Mouse (Mus musculus): ENCODE results near the gene Suz12. TPM values are rescaled to one million over a fixed set of nuclear protein-coding genes. Genes with fewer than 3 reads are reported as not detected.

The Suz12 gene
- polyA plus RNA-seq, 1 experiment from 2014 or later = 13.7 TPM

- no peaks in the 10 kb centered on the region for H3K27me3 ChIP-seq (ENCODE audit: insufficient read depth, low read length)
- H3K4me3 ChIP-seq (ENCODE audit: low read length) = no peak overlapping the region
- 0 out of 2 replicates have a peak, but pooled peaks cover 4% of the 10 kb centered on the region for H3K36me3 ChIP-seq (ENCODE audit: insufficient read depth, low read length)
- WGBS = 67% methylated on average over 5 of the region's 5 CpGs
- ATAC-seq (ENCODE audit: low FRiP score, low TSS enrichment) = no peak
- no peaks in the 10 kb centered on the region for H3K9me3 ChIP-seq (ENCODE audit: low read length)
- H3K9ac ChIP-seq (replicated peaks; ENCODE audit: low read length) = no peak overlapping the region
- H3K27ac ChIP-seq (ENCODE audit: low read length) = 0 out of 2 replicates have a peak overlapping the region, but pooled peaks have one; percentile 63
- H3K4me1 ChIP-seq (ENCODE audit: insufficient read depth, low read length) = 0 out of 2 replicates have a peak, but pooled peaks cover 3% of the 10 kb centered on the region
- no peak overlapping the region for H3K4me2 ChIP-seq (replicated peaks; ENCODE audit: low read depth, low read length)
These were observed 74.7 kb downstream of the Suz12 start for GRCm38 (mm10) chr11:80067558-80067957.

- Histone ChIP-seq H3K27me3 (ENCODE audit: insufficient read depth, low read length) (no peaks in the 10 kb centered on the region), H3K9ac (replicated peaks; ENCODE audit: low read length) (no peak overlapping the region), H3K4me1 (ENCODE audit: insufficient read depth, low read length) (0 out of 2 replicates have a peak, but pooled peaks cover 3% of the 10 kb centered on the region), H3K36me3 (ENCODE audit: insufficient read depth, low read length) (no peaks in the 10 kb centered on the region), H3K4me3 (ENCODE audit: low read length) (no peak overlapping the region), H3K4me2 (replicated peaks; ENCODE audit: low read depth, low read length) (no peak overlapping the region), H3K27ac (ENCODE audit: low read length) (no peak overlapping the region), H3K9me3 (ENCODE audit: low read length) (no peaks in the 10 kb centered on the region)
- WGBS = 81% methylated on average over 3 of the region's 3 CpGs
- ATAC-seq (ENCODE audit: low FRiP score, low TSS enrichment) = no peak
These were observed 76.9 kb downstream of the Suz12 start for GRCm38 (mm10) chr11:80069815-80070214.

GRCm38 (mm10) chr11:80071039-80071438 is 78.1 kb downstream of the Suz12 start:
- H3K27me3 ChIP-seq (ENCODE audit: insufficient read depth, low read length) = no peaks in the 10 kb centered on the region
- H3K4me3 ChIP-seq (ENCODE audit: low read length) = no peak overlapping the region
- no peak for ATAC-seq (ENCODE audit: low FRiP score, low TSS enrichment)
- no peak overlapping the region for H3K9ac ChIP-seq (replicated peaks; ENCODE audit: low read length)
- no peak overlapping the region for H3K4me2 ChIP-seq (replicated peaks; ENCODE audit: low read depth, low read length)
- WGBS = 93% methylated on average over 2 of the region's 2 CpGs
- H3K4me1 ChIP-seq (ENCODE audit: insufficient read depth, low read length) = 0 out of 2 replicates have a peak, but pooled peaks cover 3% of the 10 kb centered on the region
- no peaks in the 10 kb centered on the region for H3K9me3 ChIP-seq (ENCODE audit: low read length)
- no peak overlapping the region for H3K27ac ChIP-seq (ENCODE audit: low read length)
- no peaks in the 10 kb centered on the region for H3K36me3 ChIP-seq (ENCODE audit: insufficient read depth, low read length)

GRCm38 (mm10) chr11:80072365-80072764 is 79.5 kb downstream of the Suz12 start:
- H3K4me3 ChIP-seq (ENCODE audit: low read length) = no peak overlapping the region
- no peaks in the 10 kb centered on the region for H3K36me3 ChIP-seq (ENCODE audit: insufficient read depth, low read length)
- no peak overlapping the region for H3K27ac ChIP-seq (ENCODE audit: low read length)
- no peaks in the 10 kb centered on the region for H3K9me3 ChIP-seq (ENCODE audit: low read length)
- H3K9ac ChIP-seq (replicated peaks; ENCODE audit: low read length) = no peak overlapping the region
- H3K27me3 ChIP-seq (ENCODE audit: insufficient read depth, low read length) = no peaks in the 10 kb centered on the region
- H3K4me1 ChIP-seq (ENCODE audit: insufficient read depth, low read length) = 0 out of 2 replicates have a peak, but pooled peaks cover 1% of the 10 kb centered on the region
- 82% methylated on average over 3 of the region's 3 CpGs for WGBS
- H3K4me2 ChIP-seq (replicated peaks; ENCODE audit: low read depth, low read length) = no peak overlapping the region
- ATAC-seq (ENCODE audit: low FRiP score, low TSS enrichment) = no peak

GRCm38 (mm10) chr11:80075608-80076277 is 82.8 kb downstream of the Suz12 start:
- H3K9ac ChIP-seq (replicated peaks; ENCODE audit: low read length) = no peak overlapping the region
- no peak for ATAC-seq (ENCODE audit: low FRiP score, low TSS enrichment)
- H3K9me3 ChIP-seq (ENCODE audit: low read length) = no peaks in the 10 kb centered on the region
- H3K27ac ChIP-seq (ENCODE audit: low read length) = no peak overlapping the region
- H3K4me2 ChIP-seq (replicated peaks; ENCODE audit: low read depth, low read length) = no peak overlapping the region
- no peaks in the 10 kb centered on the region for H3K36me3 ChIP-seq (ENCODE audit: insufficient read depth, low read length)
- H3K27me3 ChIP-seq (ENCODE audit: insufficient read depth, low read length) = no peaks in the 10 kb centered on the region
- no peak overlapping the region for H3K4me3 ChIP-seq (ENCODE audit: low read length)
- H3K4me1 ChIP-seq (ENCODE audit: insufficient read depth, low read length) = peaks cover 6% of the 10 kb centered on the region
- WGBS = 97% methylated on average over 5 of the region's 5 CpGs

- no peak overlapping the region for H3K4me3 ChIP-seq (ENCODE audit: low read length)
- no peak overlapping the region for H3K27ac ChIP-seq (ENCODE audit: low read length)
- no peaks in the 10 kb centered on the region for H3K36me3 ChIP-seq (ENCODE audit: insufficient read depth, low read length)
- H3K9ac ChIP-seq (replicated peaks; ENCODE audit: low read length) = no peak overlapping the region
- 55% methylated on average over 14 of the region's 14 CpGs for WGBS
- H3K4me2 ChIP-seq (replicated peaks; ENCODE audit: low read depth, low read length) = no peak overlapping the region
- peaks cover 14% of the 10 kb centered on the region for H3K4me1 ChIP-seq (ENCODE audit: insufficient read depth, low read length)
- ATAC-seq (ENCODE audit: low FRiP score, low TSS enrichment) = no peak
- no peaks in the 10 kb centered on the region for H3K27me3 ChIP-seq (ENCODE audit: insufficient read depth, low read length)
- H3K9me3 ChIP-seq (ENCODE audit: low read length) = no peaks in the 10 kb centered on the region
These were observed 85.1 kb downstream of the Suz12 start for GRCm38 (mm10) chr11:80077784-80078545.

GRCm38 (mm10) chr11:80078831-80079230 is 85.9 kb downstream of the Suz12 start:
- Histone ChIP-seq H3K9me3 (ENCODE audit: low read length) (no peaks in the 10 kb centered on the region), H3K4me1 (ENCODE audit: insufficient read depth, low read length) (peaks cover 14% of the 10 kb centered on the region), H3K9ac (replicated peaks; ENCODE audit: low read length) (no peak overlapping the region), H3K27ac (ENCODE audit: low read length) (no peak overlapping the region), H3K27me3 (ENCODE audit: insufficient read depth, low read length) (no peaks in the 10 kb centered on the region), H3K4me3 (ENCODE audit: low read length) (no peak overlapping the region), H3K36me3 (ENCODE audit: insufficient read depth, low read length) (no peaks in the 10 kb centered on the region), H3K4me2 (replicated peaks; ENCODE audit: low read depth, low read length) (no peak overlapping the region)
- no peak for ATAC-seq (ENCODE audit: low FRiP score, low TSS enrichment)
- 21% methylated on average over 1 of the region's 1 CpGs for WGBS

GRCm38 (mm10) chr11:80079751-80080150 is 86.8 kb downstream of the Suz12 start:
- Histone ChIP-seq H3K9ac (replicated peaks; ENCODE audit: low read length) (peak overlapping the region; percentile 95), H3K36me3 (ENCODE audit: insufficient read depth, low read length) (no peaks in the 10 kb centered on the region), H3K4me3 (ENCODE audit: low read length) (peak overlapping the region; percentile 92), H3K27me3 (ENCODE audit: insufficient read depth, low read length) (no peaks in the 10 kb centered on the region), H3K9me3 (ENCODE audit: low read length) (no peaks in the 10 kb centered on the region), H3K27ac (ENCODE audit: low read length) (no peak overlapping the region), H3K4me1 (ENCODE audit: insufficient read depth, low read length) (peaks cover 14% of the 10 kb centered on the region), H3K4me2 (replicated peaks; ENCODE audit: low read depth, low read length) (peak overlapping the region; percentile 54)
- 61% methylated on average over 6 of the region's 6 CpGs for WGBS
- ATAC-seq (ENCODE audit: low FRiP score, low TSS enrichment) = no peak

- WGBS = 1% methylated on average over 24 of the region's 32 CpGs
These were observed 87.5 kb downstream of the Suz12 start for GRCm38 (mm10) chr11:80080381-80080825.

More at GRCm38 (mm10) chr11:80080381-80080825, 87.5 kb downstream of the Suz12 start:
- peak overlapping the region; percentile 92 for H3K4me3 ChIP-seq (ENCODE audit: low read length)
- H3K4me1 ChIP-seq (ENCODE audit: insufficient read depth, low read length) = peaks cover 14% of the 10 kb centered on the region
- peak; percentile 62 for ATAC-seq (ENCODE audit: low FRiP score, low TSS enrichment)
- H3K4me2 ChIP-seq (replicated peaks; ENCODE audit: low read depth, low read length) = peak overlapping the region; percentile 54
- no peaks in the 10 kb centered on the region for H3K9me3 ChIP-seq (ENCODE audit: low read length)
- H3K9ac ChIP-seq (replicated peaks; ENCODE audit: low read length) = peak overlapping the region; percentile 95
- H3K36me3 ChIP-seq (ENCODE audit: insufficient read depth, low read length) = no peaks in the 10 kb centered on the region
- H3K27me3 ChIP-seq (ENCODE audit: insufficient read depth, low read length) = no peaks in the 10 kb centered on the region
- H3K27ac ChIP-seq (ENCODE audit: low read length) = peak overlapping the region; percentile 93

Data from kidney, embryonic 16.5 days (tissue).